Mouse (Mus musculus): ENCODE data around the gene Tbc1d22b.

Tbc1d22b gene

DNA sequence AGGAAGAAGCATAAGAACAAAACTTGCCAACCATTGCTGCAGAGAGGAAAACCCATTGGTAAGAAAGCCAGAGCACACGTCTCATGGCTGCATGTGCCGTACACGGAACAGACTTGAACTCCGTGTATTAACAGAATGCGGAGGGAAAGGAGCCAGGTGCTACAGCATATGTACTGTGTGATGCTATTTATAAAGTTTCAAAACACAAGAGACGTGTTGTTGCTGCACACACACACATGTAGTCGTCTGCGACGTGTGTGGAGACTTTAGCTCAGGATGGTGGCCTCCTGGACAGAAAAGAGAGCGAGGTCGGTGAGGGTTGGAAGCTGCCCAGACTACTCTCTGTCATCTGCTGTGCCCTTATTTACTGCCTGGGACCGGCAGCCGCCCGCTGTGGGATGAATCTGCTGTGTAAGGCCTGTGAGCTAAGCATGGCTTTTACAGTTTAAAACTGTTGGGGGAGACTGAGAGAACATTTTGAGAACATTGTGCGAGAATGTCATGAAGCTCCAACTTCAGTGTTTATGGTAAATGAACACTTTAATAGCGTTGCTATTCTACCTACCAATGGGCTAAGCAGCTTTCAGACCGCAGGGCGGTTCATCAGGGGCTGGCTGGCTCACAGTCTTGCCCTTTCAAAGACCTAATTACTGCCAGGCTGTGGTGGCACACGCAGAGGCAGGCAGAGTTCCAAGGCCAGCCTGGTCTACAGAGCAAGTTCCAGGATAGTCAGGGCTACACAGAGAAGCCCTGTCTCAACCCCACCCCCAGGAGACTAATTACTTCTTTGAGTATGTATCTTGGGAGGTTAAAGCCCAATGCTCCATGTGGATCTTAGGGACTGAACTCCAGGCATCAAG is 6.5 kb upstream of the Tbc1d22b start:
- DNase-seq, result no peak

- DNase-seq, result no peak
These were observed 5.5 kb upstream of the Tbc1d22b start for GRCm38 (mm10) chr17:29544064-29544463.

GRCm38 (mm10) chr17:29545241-29545640 is 4.3 kb upstream of the Tbc1d22b start:
- DNase-seq, result no peak

- no peak for DNase-seq
These were observed 1.1 kb upstream of the Tbc1d22b start for GRCm38 (mm10) chr17:29548494-29548893.

DNA sequence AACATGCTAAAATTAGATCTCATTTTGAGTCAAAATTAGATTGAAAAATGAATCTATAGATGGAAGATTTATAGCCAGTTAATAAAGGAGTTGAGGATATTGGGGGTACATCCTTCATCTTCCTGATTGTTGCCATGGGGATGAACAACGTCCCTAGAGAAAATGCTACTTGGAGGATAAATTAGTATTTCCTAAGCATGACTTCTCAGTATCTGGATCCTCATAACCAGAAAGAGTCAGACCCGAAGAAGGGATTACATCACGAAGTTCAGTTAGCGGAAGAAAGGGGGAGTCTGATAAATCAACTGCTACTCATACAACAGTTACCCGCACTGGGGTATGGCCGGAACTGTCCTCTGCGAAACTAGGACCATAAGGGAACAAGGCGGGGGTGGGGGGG is 591 bp upstream of the Tbc1d22b start:
- no peak for DNase-seq

GRCm38 (mm10) chr17:29551019-29551418 is 1.4 kb downstream of the Tbc1d22b start:
- DNase-seq, result no peak

DNA sequence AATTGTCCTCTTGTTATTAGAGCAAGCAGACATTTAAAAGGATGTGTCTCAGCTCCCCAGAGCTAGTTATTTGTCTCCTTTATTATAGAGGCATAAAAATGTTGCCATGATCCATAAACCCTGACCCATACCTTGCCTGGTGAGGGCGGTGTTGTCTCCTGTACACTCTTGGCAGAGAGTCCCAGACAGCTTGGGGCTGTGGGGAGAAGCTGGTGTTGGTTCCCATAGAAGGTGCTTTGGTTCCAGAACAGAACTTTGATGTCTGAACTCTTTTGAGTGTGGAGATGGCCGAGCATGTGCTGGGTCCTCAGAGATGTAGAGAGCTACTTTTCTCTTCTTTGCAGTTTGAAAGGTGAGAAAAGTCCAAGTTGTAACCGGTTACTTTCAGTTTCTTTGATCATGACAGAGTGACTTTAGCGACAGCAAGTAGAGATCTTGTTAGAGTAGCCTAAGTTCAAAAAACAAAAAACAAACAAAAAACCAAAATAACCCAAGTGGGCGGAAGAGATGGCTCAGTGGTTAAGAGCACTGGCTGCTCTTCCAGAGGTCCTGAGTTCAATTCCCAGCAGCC is 2.7 kb downstream of the Tbc1d22b start, which contains the start of gene Tmem217:
Tmem217 (minus strand) TSS at position 224 of the 571 bp plus-strand sequence.
- no peak for DNase-seq

- no peak for DNase-seq
These were observed 4.6 kb downstream of the Tbc1d22b start for GRCm38 (mm10) chr17:29554176-29554575.

DNA sequence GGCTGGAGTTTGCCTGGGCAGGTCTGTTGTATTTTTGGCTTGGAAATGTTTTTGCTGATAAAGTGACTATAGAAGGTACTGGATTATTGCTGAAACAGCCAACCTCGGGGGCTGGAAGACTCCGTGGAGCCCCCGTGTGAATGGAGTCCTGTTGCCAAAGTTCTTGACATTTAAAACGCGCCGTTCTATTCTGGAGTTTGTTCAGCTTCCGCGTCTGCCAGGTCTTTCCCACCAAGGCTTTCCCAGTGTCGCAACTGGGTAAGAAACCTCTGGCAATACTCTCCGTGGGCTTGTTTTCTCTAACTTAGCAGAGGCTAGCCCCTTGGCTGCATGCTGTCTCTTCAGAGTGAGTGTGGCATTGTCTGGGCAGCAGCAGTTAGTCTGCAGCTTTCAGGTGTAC is 6.9 kb downstream of the Tbc1d22b start:
- DNase-seq, result no peak

DNA sequence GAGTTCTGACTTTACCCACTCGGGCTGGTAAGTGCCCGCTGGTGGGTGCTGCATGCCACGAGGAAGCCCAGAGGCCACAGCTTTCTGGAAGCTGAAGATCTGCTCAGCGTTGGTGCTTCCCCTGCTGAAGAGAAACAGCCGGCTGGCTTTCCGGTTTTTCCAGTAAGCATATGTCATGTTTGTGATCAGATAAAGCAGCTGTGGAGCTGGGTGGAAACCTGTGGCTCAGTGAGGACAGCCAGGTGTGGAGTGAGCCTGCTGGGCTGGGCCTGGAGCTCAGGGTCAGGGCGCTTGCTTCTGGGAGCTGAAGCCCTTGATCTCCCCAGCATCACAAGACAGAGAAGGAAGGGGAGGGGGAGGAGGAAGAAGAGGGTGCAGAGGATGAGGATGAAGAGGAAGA is 7.3 kb downstream of the Tbc1d22b start:
- DNase-seq, result no peak

GRCm38 (mm10) chr17:29558476-29558875 is 8.9 kb downstream of the Tbc1d22b start:
- no peak for DNase-seq

DNA sequence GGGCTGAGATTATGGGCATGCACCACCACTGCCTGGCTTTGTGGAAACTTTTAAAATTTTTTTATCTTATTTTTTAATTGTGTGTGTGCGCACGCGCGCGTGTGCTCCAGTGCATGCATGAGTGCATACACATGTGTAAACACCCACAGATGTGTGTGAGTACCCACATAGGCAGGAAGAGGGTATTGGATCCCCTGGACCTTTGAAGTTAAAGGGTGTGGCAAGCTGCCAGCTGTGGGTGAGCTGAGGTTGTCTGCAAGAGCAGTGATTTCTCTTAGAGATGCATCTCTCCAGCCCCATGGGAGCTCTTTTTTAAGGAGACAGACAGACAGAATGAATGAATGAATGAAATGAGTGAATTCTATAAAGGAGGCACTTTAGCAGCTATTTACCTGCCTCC is 15.9 kb downstream of the Tbc1d22b start:
- DNase-seq, result no peak

GRCm38 (mm10) chr17:29568435-29568834 is 18.9 kb downstream of the Tbc1d22b start:
- no peak for DNase-seq

- DNase-seq, result no peak
These were observed 20.2 kb downstream of the Tbc1d22b start for GRCm38 (mm10) chr17:29569831-29570230.

DNA sequence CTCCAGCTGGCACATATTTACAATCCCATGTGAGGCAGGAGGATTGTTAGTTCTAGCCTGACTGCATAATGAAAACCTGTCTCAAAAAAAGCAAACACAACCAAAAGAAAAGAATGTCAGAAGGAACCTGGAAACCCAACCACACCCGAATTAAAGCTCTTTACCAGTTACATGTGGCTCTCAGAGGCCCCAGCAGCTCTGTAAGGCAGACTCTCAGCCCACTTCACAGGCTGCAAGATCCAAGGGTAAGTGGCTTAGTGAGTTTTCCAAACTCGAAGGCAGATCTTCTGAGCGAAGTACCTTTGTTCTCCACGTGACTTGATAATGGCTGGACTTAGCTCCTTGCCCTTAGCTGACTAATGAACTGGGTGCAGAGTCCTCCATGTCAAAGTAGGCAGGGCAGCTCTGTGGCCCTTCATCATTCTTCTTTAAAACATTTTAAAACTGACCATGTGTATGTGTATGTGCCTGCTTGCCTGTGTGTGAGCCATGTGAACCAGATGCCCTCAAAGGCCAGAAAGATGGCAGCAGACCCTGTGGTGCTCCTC is 30.1 kb downstream of the Tbc1d22b start:
- no peak for DNase-seq

DNA sequence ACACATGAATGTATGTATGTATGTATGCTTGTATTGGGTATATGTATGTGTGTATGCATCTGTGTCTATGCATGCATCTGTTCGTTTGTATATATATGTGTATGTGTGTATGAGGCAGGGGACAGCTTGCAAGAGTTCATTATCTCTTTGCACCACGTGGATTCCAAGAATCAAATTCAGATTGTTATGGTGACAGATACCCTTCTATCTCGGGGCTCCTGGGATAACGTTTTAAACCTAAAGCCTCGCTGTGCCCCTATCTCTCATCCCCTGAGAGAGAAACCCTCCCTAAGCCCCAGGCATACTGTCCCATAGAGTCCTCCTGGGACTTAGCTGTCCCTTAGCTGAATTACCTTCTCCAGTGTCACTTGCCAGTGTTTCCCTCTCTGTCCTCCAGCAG is 34.0 kb downstream of the Tbc1d22b start:
- no peak for DNase-seq

GRCm38 (mm10) chr17:29584306-29584705 is 34.7 kb downstream of the Tbc1d22b start:
- no peak for DNase-seq

GRCm38 (mm10) chr17:29584737-29585136 is 35.2 kb downstream of the Tbc1d22b start:
- DNase-seq, result no peak

GRCm38 (mm10) chr17:29585446-29585845 is 35.9 kb downstream of the Tbc1d22b start:
- DNase-seq, result no peak

- DNase-seq, result no peak
These were observed 37.3 kb downstream of the Tbc1d22b start for GRCm38 (mm10) chr17:29586921-29587320.

GRCm38 (mm10) chr17:29589221-29589898 is 39.8 kb downstream of the Tbc1d22b start:
- DNase-seq, result peak; percentile 28

DNA sequence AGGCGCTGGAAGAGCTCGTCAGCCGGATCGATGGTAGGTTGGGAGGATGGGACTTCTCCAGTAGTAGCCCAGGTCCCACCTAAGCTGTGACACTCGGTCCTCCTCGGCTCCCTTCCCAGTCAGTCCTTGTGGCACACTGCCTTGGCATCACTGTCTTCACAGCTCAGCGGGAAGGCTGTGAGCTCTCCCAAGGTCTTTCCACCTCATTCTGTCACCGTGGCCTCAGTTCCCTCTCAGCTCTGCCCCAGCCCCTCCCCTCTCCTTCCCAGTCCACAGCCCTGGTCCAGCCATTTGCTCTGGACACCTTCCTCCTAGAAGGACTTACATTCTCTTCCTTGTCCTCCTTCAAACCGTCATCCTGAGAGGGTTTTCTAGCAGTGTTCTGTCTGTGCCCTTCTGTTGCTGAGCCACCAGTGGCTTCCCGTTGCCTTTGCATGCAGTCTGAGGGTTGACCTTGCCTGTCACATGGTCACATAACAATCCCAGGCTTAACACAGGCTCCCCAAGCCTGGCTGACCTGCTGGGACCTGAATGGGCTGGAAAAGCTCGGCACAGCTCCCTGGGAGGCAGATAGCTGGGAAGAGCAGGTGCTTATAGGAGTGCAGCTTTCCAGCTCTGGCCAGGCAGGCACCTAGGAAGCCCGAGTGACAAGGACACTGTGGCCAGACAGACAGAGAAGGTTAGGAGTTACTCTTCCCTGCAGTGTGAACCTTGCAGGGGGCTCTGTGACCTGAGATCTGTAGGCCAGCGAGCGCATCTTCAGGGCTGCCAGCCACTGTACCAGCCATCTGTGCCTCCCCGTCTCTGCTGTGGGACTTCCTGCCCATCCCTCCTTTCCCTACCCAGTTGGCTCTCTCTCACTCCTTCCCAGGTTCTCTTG is 46.5 kb downstream of the Tbc1d22b start:
- DNase-seq, result no peak

DNA sequence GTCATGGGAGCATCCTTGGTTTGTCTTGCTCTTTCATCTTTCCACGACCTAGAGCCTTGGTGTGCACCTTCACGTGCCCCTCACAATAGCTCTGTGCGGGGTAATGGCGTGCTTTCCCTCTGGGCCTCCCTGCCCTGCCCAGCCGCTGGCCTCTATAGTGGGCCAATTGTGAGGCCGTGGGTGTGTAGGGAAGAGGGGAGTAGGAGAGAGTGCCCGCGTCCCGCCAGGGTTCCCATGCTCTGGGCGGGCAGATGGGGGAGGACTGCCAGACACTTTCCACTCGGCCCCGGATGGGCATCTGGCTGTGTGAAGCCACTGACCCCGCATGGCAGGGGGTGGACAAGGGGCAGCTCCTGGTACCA is 47.2 kb downstream of the Tbc1d22b start:
- DNase-seq, result no peak
